Mouse (Mus musculus) hindbrain, embryonic 15.5 days (tissue): ENCODE measurements around the gene Map10. TPM values are rescaled to one million over a fixed set of nuclear protein-coding genes. Genes with fewer than 3 reads are reported as not detected.
A peak's percentile ranks its signal among the peaks of the same experiment; 100 is the strongest.

ENCODE experiments used
- ATAC-seq: fragments of 200-750 bp; cut with Nextera tagmentation; 2 replicates; pipeline ENCODE4 v1.8.0; 2017; ENCODE audit warnings: low read depth, moderate number of reproducible peaks, moderate TSS enrichment; ENCODE audit not compliant: low FRiP score
- H3K27ac ChIP-seq: fragments of 300-500 bp; sonication (generic); replicated peaks from 2 replicates; pipeline ENCODE4 v1.5.1; 2015; ENCODE audit warnings: mild to moderate bottlenecking, inconsistent platforms
- H3K27me3 ChIP-seq: fragments of 300-500 bp; sonication (generic); 2 replicates; pipeline ENCODE4 v1.6.1; 2015; ENCODE audit warnings: control low read depth, inconsistent platforms
- H3K36me3 ChIP-seq: fragments of 300-500 bp; sonication (generic); 2 replicates; pipeline ENCODE4 v1.6.1; 2015; ENCODE audit warnings: control low read depth, inconsistent platforms
- H3K4me1 ChIP-seq: fragments of 300-500 bp; sonication (generic); replicated peaks from 2 replicates; pipeline ENCODE4 v1.6.1; 2015; ENCODE audit warnings: control low read depth, inconsistent platforms
- H3K4me2 ChIP-seq: fragments of 300-500 bp; sonication (generic); 2 replicates; pipeline ENCODE4 v1.6.1; 2015; ENCODE audit warnings: moderate library complexity, mild to moderate bottlenecking, inconsistent platforms
- H3K4me3 ChIP-seq: fragments of 300-500 bp; sonication (generic); 2 replicates; pipeline ENCODE4 v1.5.1; 2015; ENCODE audit warnings: mild to moderate bottlenecking, inconsistent platforms
- H3K9ac ChIP-seq: fragments of 300-500 bp; sonication (generic); 2 replicates; pipeline ENCODE4 v1.6.1; 2015; ENCODE audit warnings: inconsistent platforms
- H3K9me3 ChIP-seq: fragments of 300-500 bp; sonication (generic); 2 replicates; pipeline ENCODE4 v1.6.1; 2016; ENCODE audit warnings: control low read depth, inconsistent platforms
- WGBS: fragments of 180-500 bp; shearing (Covaris S2); methylation state at CpG from one replicate; pipeline ENCODE4 v1.1.7; 2015; 5-methylcytosine and 5-hydroxymethylcytosine counted together
- polyA plus RNA-seq: library from polyadenylated mRNA; unstranded; fragments of >200 nt; fragmentation: Nextera tagmentation; extraction: Ambion mirVana; gene quantifications from 2 replicates; pipeline ENCODE4 v1.2.1, GENCODE M21; 2015

The Map10 gene
- polyA plus RNA-seq, result 7.5 and 7.7 TPM in 2 replicates

- 1% methylated on average over 52 of the region's 62 CpGs for WGBS
- H3K9me3 ChIP-seq, result peaks cover 11% of the 10 kb centered on the region
- peak; percentile 86 for ATAC-seq
- H3K9ac ChIP-seq, result peak within 1 kb of the TSS; percentile 69
- peaks cover 16% of the 10 kb centered on the region for H3K4me1 ChIP-seq
- H3K4me2 ChIP-seq, result peak within 1 kb of the TSS; percentile 99
- H3K4me3 ChIP-seq, result peak within 1 kb of the TSS; percentile 59
- H3K27me3 ChIP-seq, result no peaks in the 10 kb centered on the region
- H3K36me3 ChIP-seq, result peaks cover 10% of the 10 kb centered on the region; the same call in 1 of the 2 replicates
- peak within 1 kb of the TSS; percentile 76 for H3K27ac ChIP-seq
Measured at GRCm38 (mm10) chr8:125669700-125670195, at the start of gene Map10. Gene Map10, plus strand, starts transcription at chr8:125669818.

- Histone ChIP-seq H3K4me3 (no peak overlapping the region), H3K27me3 (no peaks in the 10 kb centered on the region), H3K27ac (no peak overlapping the region), H3K36me3 (no peaks in the 10 kb centered on the region), H3K9me3 (no peaks in the 10 kb centered on the region), H3K4me2 (no peak overlapping the region), H3K4me1 (peaks cover 19% of the 10 kb centered on the region), H3K9ac (no peak overlapping the region)
- 71% methylated on average over 4 of the region's 4 CpGs for WGBS
- no peak for ATAC-seq
Measured at GRCm38 (mm10) chr8:125620301-125620700, 49.3 kb upstream of the Map10 start.

- H3K9ac ChIP-seq, result no peak overlapping the region
- ATAC-seq, result no peak
- WGBS, result 85% methylated on average over 8 of the region's 8 CpGs
- H3K4me2 ChIP-seq, result no peak overlapping the region
- no peak overlapping the region for H3K27ac ChIP-seq
- H3K36me3 ChIP-seq, result no peaks in the 10 kb centered on the region
- peaks cover 14% of the 10 kb centered on the region for H3K4me1 ChIP-seq
- H3K9me3 ChIP-seq, result no peaks in the 10 kb centered on the region
- H3K27me3 ChIP-seq, result no peaks in the 10 kb centered on the region
- H3K4me3 ChIP-seq, result no peak overlapping the region
Measured at GRCm38 (mm10) chr8:125624287-125624686, 45.3 kb upstream of the Map10 start.

- H3K4me3 ChIP-seq, result no peak overlapping the region
- no peaks in the 10 kb centered on the region for H3K36me3 ChIP-seq
- H3K4me1 ChIP-seq, result peaks cover 3% of the 10 kb centered on the region
- H3K27ac ChIP-seq, result no peak overlapping the region
- 86% methylated on average over 8 of the region's 8 CpGs for WGBS
- no peak overlapping the region for H3K4me2 ChIP-seq
- no peak overlapping the region for H3K9ac ChIP-seq
- no peak for ATAC-seq
- no peaks in the 10 kb centered on the region for H3K27me3 ChIP-seq
- no peaks in the 10 kb centered on the region for H3K9me3 ChIP-seq
Measured at GRCm38 (mm10) chr8:125626381-125626780, 43.2 kb upstream of the Map10 start.

DNA sequence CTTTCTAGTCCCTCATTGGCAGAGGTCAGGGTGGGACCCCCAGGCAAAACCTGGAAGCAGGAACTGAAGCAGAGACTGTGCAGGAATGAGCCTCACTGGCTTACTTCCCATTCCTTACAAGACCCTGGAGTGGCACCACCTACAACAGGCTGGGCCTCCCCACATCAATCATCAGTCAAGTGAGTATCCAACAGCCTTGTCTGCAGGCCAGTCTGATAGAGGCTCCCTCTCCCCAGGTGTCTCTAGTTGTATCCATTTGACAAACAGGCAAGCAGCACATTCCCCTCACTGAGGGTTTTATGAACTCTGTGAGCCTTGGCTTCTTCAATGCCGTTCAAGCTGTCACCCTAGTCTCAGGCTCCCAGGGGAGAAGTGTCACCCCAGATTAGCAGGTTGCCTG lies 40.8 kb upstream of the Map10 start:
- Histone ChIP-seq H3K4me3 (no peak overlapping the region), H3K4me1 (no peaks in the 10 kb centered on the region), H3K27ac (no peak overlapping the region), H3K9ac (no peak overlapping the region), H3K36me3 (no peaks in the 10 kb centered on the region), H3K9me3 (no peaks in the 10 kb centered on the region), H3K27me3 (no peaks in the 10 kb centered on the region), H3K4me2 (no peak overlapping the region)
- 90% methylated on average over 1 of the region's 1 CpGs for WGBS
- ATAC-seq, result no peak

- H3K36me3 ChIP-seq, result no peaks in the 10 kb centered on the region
- H3K9ac ChIP-seq, result no peak overlapping the region
- H3K27ac ChIP-seq, result no peak overlapping the region
- no peak for ATAC-seq
- H3K9me3 ChIP-seq, result no peaks in the 10 kb centered on the region
- peaks cover 13% of the 10 kb centered on the region for H3K4me1 ChIP-seq
- no peak overlapping the region for H3K4me2 ChIP-seq
- WGBS, result 80% methylated on average over 6 of the region's 6 CpGs
- no peaks in the 10 kb centered on the region for H3K27me3 ChIP-seq
- no peak overlapping the region for H3K4me3 ChIP-seq
Measured at GRCm38 (mm10) chr8:125638411-125639058, 31.1 kb upstream of the Map10 start.

GRCm38 (mm10) chr8:125639631-125640030 lies 30.0 kb upstream of the Map10 start:
- H3K27me3 ChIP-seq, result no peaks in the 10 kb centered on the region
- no peaks in the 10 kb centered on the region for H3K36me3 ChIP-seq
- ATAC-seq, result no peak
- no peak overlapping the region for H3K9ac ChIP-seq
- H3K9me3 ChIP-seq, result no peaks in the 10 kb centered on the region
- H3K4me1 ChIP-seq, result peaks cover 13% of the 10 kb centered on the region
- H3K4me2 ChIP-seq, result no peak overlapping the region
- WGBS, result 94% methylated on average over 2 of the region's 2 CpGs
- no peak overlapping the region for H3K27ac ChIP-seq
- no peak overlapping the region for H3K4me3 ChIP-seq

DNA sequence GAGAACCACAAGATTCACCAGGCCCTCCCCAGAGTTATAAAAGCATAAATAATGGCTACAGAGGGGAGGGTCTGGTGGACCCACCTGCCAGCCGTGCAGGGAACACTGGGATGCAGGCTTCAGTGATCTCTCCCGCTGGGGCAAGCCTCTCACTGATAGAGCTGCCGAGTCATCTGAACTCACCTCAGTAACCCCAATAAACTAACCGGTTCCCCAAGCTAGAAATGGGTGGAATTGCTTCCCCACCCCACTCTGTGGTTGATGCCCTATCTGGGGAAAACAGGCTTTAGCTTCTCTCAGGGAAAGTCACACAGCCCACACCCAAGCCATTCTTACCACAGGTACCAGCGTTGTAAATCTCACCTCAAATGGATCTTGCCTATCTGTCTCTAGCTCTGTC lies 28.9 kb upstream of the Map10 start:
- no peaks in the 10 kb centered on the region for H3K36me3 ChIP-seq
- H3K9me3 ChIP-seq, result no peaks in the 10 kb centered on the region
- peaks cover 18% of the 10 kb centered on the region for H3K4me1 ChIP-seq
- H3K27ac ChIP-seq, result no peak overlapping the region
- H3K4me3 ChIP-seq, result no peak overlapping the region
- no peaks in the 10 kb centered on the region for H3K27me3 ChIP-seq
- H3K9ac ChIP-seq, result no peak overlapping the region
- 71% methylated on average over 5 of the region's 5 CpGs for WGBS
- no peak for ATAC-seq
- no peak overlapping the region for H3K4me2 ChIP-seq

DNA sequence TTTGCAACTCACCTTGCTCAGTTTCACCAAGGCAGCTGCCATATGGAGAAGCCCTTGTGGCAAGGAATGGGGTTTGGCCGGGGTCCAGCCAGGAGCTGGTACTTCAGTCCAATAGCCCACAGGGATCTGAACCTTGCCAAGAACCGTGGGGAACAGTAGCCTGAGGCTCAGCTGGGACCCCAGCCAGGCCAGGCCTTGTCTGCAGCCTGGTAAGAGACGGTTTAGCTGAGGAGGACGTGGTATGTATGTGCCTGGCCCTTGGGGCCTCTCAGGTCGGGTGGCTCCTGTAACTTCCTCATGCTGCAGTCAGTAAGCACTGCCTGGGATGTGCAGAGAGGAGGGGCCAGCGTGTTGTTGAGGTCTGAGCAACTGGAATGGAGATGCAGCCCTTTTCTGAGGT lies 27.8 kb upstream of the Map10 start:
- 52% methylated on average over 6 of the region's 6 CpGs for WGBS
- Histone ChIP-seq H3K4me2 (no peak overlapping the region), H3K27ac (no peak overlapping the region), H3K4me1 (peaks cover 18% of the 10 kb centered on the region), H3K36me3 (no peaks in the 10 kb centered on the region), H3K9me3 (no peaks in the 10 kb centered on the region), H3K9ac (no peak overlapping the region), H3K27me3 (no peaks in the 10 kb centered on the region), H3K4me3 (no peak overlapping the region)
- peak; percentile 74 for ATAC-seq

GRCm38 (mm10) chr8:125645757-125646478 lies 23.7 kb upstream of the Map10 start:
- H3K4me3 ChIP-seq, result no peak overlapping the region
- H3K4me2 ChIP-seq, result no peak overlapping the region
- ATAC-seq, result no peak
- H3K27me3 ChIP-seq, result no peaks in the 10 kb centered on the region
- no peak overlapping the region for H3K9ac ChIP-seq
- 51% methylated on average over 10 of the region's 10 CpGs for WGBS
- peaks cover 18% of the 10 kb centered on the region for H3K4me1 ChIP-seq
- no peak overlapping the region for H3K27ac ChIP-seq
- H3K36me3 ChIP-seq, result no peaks in the 10 kb centered on the region
- H3K9me3 ChIP-seq, result no peaks in the 10 kb centered on the region

GRCm38 (mm10) chr8:125649447-125649846 lies 20.2 kb upstream of the Map10 start:
- H3K4me3 ChIP-seq, result no peak overlapping the region
- no peaks in the 10 kb centered on the region for H3K9me3 ChIP-seq
- no peaks in the 10 kb centered on the region for H3K36me3 ChIP-seq
- no peak for ATAC-seq
- H3K27ac ChIP-seq, result no peak overlapping the region
- no peak overlapping the region for H3K4me2 ChIP-seq
- 0 out of 2 replicates have a peak, but pooled peaks cover 5% of the 10 kb centered on the region for H3K4me1 ChIP-seq
- no peak overlapping the region for H3K9ac ChIP-seq
- WGBS, result 82% methylated on average over 4 of the region's 4 CpGs
- no peaks in the 10 kb centered on the region for H3K27me3 ChIP-seq

DNA sequence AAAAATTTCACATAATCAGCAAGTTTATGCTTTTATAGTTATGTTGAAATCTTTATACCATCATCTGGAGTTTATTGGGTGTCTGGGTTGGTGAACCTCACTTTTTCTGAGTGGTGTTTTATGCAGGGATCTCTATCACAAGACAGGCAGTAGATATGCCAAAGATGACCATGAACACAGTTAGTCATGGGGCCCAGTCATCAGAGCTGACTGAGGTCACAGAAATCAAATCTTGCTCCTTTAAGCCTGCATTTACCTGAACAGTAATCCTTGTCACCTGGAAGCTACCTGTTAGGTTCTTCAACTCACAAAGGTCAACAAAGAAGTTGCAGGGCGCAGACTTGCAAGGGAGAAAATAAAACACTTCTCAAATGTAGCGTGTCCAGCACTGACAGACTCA lies 14.8 kb upstream of the Map10 start:
- no peak overlapping the region for H3K4me3 ChIP-seq
- 87% methylated on average over 2 of the region's 2 CpGs for WGBS
- no peak overlapping the region for H3K4me2 ChIP-seq
- H3K9me3 ChIP-seq, result no peaks in the 10 kb centered on the region
- no peak overlapping the region for H3K27ac ChIP-seq
- ATAC-seq, result no peak
- no peaks in the 10 kb centered on the region for H3K27me3 ChIP-seq
- no peak overlapping the region for H3K9ac ChIP-seq
- H3K4me1 ChIP-seq, result no peaks in the 10 kb centered on the region
- no peaks in the 10 kb centered on the region for H3K36me3 ChIP-seq
